Mouse (Mus musculus) embryonic facial prominence, embryonic 11.5 days (tissue): ENCODE data around the gene Brs3. TPM values are rescaled to one million over a fixed set of nuclear protein-coding genes. Genes with fewer than 3 reads are reported as not detected.

Experiments
- polyA plus RNA-seq: library from polyadenylated mRNA; unstranded; fragments of >200 nt; fragmentation: Nextera tagmentation; extraction: Ambion mirVana; gene quantifications from 2 replicates; pipeline ENCODE4 v1.2.1, GENCODE M21; 2014

Brs3 gene
- polyA plus RNA-seq, 1 experiment from 2014 or later, result not detected

Other genes with a start within 250 kb of the Brs3 start
- 1.9 and 2.0 TPM in 2 replicates for gene Map7d3, start 220.7 kb upstream of the Brs3 start, polyA plus RNA-seq
- gene Adgrg4, start 172.9 kb upstream of the Brs3 start, polyA plus RNA-seq, result not detected in 2 replicates
- gene Htatsf1, start 10.5 kb downstream of the Brs3 start, polyA plus RNA-seq, result 80.7 and 91.1 TPM in 2 replicates
- gene Vgll1, start 45.0 kb downstream of the Brs3 start, polyA plus RNA-seq, result 0.26 and 0.34 TPM in 2 replicates
- gene Cd40lg, start 169.1 kb downstream of the Brs3 start, polyA plus RNA-seq, result not detected in 2 replicates